Mouse (Mus musculus) limb, embryonic 14.5 days (tissue): ENCODE data around the gene Rps7. TPM values are rescaled to one million over a fixed set of nuclear protein-coding genes. Genes with fewer than 3 reads are reported as not detected.

Experiments
- ATAC-seq: fragments of 200-750 bp; cut with Nextera tagmentation; 2 replicates; pipeline ENCODE4 v1.8.0; 2017; ENCODE audit warnings: low read depth, moderate number of reproducible peaks, moderate TSS enrichment; ENCODE audit not compliant: low FRiP score
- DNase-seq: peaks from one replicate; pipeline ENCODE4 v3.0.0-alpha.2; 2015; ENCODE audit warnings: low spot score
- H3K27ac ChIP-seq: fragments of 300-500 bp; sonication (generic); replicated peaks from 2 replicates; pipeline ENCODE4 v1.5.1; 2014; ENCODE audit warnings: low read depth, mild to moderate bottlenecking, low read length, moderate library complexity, mixed read lengths
- H3K27me3 ChIP-seq: fragments of 300-500 bp; sonication (generic); 2 replicates; pipeline ENCODE4 v1.6.1; 2014; ENCODE audit warnings: low read length, mixed read lengths; ENCODE audit not compliant: control insufficient read depth, insufficient read depth
- H3K36me3 ChIP-seq: fragments of 300-500 bp; sonication (generic); 2 replicates; pipeline ENCODE4 v1.6.1; 2014; ENCODE audit warnings: mild to moderate bottlenecking, low read length, moderate library complexity, mixed read lengths; ENCODE audit not compliant: control insufficient read depth, insufficient read depth
- H3K4me1 ChIP-seq: fragments of 300-500 bp; sonication (generic); 2 replicates; pipeline ENCODE4 v1.6.1; 2014; ENCODE audit warnings: antibody characterized with exemption, low read length, mixed read lengths; ENCODE audit not compliant: control insufficient read depth, insufficient read depth
- H3K4me2 ChIP-seq: fragments of 300-500 bp; sonication (generic); replicated peaks from 2 replicates; pipeline ENCODE4 v1.6.1; 2014; ENCODE audit warnings: low read depth, mild to moderate bottlenecking, low read length, moderate library complexity; ENCODE audit not compliant: severe bottlenecking
- H3K4me3 ChIP-seq: fragments of 300-500 bp; sonication (generic); replicated peaks from 2 replicates; pipeline ENCODE4 v1.5.1; 2014; ENCODE audit warnings: low read length
- H3K9ac ChIP-seq: fragments of 300-500 bp; sonication (generic); 2 replicates; pipeline ENCODE4 v1.6.1; 2014; ENCODE audit warnings: mild to moderate bottlenecking, low read depth, low read length, moderate library complexity; ENCODE audit not compliant: severe bottlenecking
- H3K9me3 ChIP-seq: fragments of 300-500 bp; sonication (generic); 2 replicates; pipeline ENCODE4 v1.6.1; 2016; ENCODE audit warnings: low read length; ENCODE audit not compliant: control insufficient read depth
- POLR2A ChIP-seq: fragments of 200-500 bp; IDR thresholded peaks from 2 replicates; pipeline ENCODE4 v1.8.0; 2012; ENCODE audit warnings: inconsistent platforms, mild to moderate bottlenecking, moderate library complexity, borderline replicate concordance; ENCODE audit not compliant: insufficient read depth, insufficient read length; ENCODE audit errors: extremely low read depth
- WGBS: fragments of 180-500 bp; shearing (Covaris S2); extraction: QIAGEN DNeasy Blood & Tissue Kit; methylation state at CpG from one replicate; pipeline ENCODE4 v1.1.7; 2014; 5-methylcytosine and 5-hydroxymethylcytosine counted together
- microRNA-seq: library from miRNA; unstranded; fragments of <30 nt; microRNA quantifications from one replicate; pipeline ENCODE4, GENCODE M21; 2016
- polyA plus RNA-seq, 2 experiments: library from polyadenylated mRNA; depleted of rRNA in 1 of 2; stranded (reverse) in 1 of 2; unstranded in 1 of 2; fragments of >200 nt; fragmentation: Nextera tagmentation in 1 of 2; extraction: Ambion mirVana in 1 of 2; gene quantifications; 2 replicates each; pipeline versions ENCODE4 v1.2.1 to v1.2.3; 2012 to 2014

Gene Rps7
- polyA plus RNA-seq, 2 experiments: 1,044 to 1,182 TPM

GRCm38 (mm10) chr12:28589090-28589868 lies 46.5 kb downstream of the Rps7 start:
- H3K9me3 ChIP-seq: 0 out of 2 replicates have a peak, but pooled peaks cover 4% of the 10 kb centered on the region
- peak; percentile 78 for DNase-seq
- H3K27me3 ChIP-seq: peaks cover 5% of the 10 kb centered on the region; the same call in 1 of the 2 replicates
- H3K36me3 ChIP-seq: no peaks in the 10 kb centered on the region
- peak overlapping the region; percentile 55 for H3K9ac ChIP-seq
- peak overlapping the region; percentile 43 for H3K4me3 ChIP-seq
- TF ChIP-seq POLR2A: no peak
- peak overlapping the region; percentile 67 for H3K4me2 ChIP-seq
- no peak overlapping the region for H3K27ac ChIP-seq
- peak; percentile 85 for ATAC-seq
- H3K4me1 ChIP-seq: no peaks in the 10 kb centered on the region
- WGBS: 9% methylated on average over 24 of the region's 24 CpGs

GRCm38 (mm10) chr12:28587949-28588348 lies 47.8 kb downstream of the Rps7 start:
- DNase-seq: no peak
- Histone ChIP-seq H3K36me3 (no peaks in the 10 kb centered on the region), H3K27ac (no peak overlapping the region), H3K9ac (no peak overlapping the region), H3K4me1 (no peaks in the 10 kb centered on the region), H3K9me3 (0 out of 2 replicates have a peak, but pooled peaks cover 4% of the 10 kb centered on the region), H3K4me3 (no peak overlapping the region), H3K4me2 (no peak overlapping the region), H3K27me3 (peaks cover 5% of the 10 kb centered on the region; the same call in 1 of the 2 replicates)
- ATAC-seq: no peak
- 77% methylated on average over 6 of the region's 6 CpGs for WGBS
- TF ChIP-seq POLR2A: no peak

- DNase-seq (no peak), ATAC-seq (no peak)
- no peak overlapping the region for H3K4me3 ChIP-seq
- WGBS: 49% methylated on average over 3 of the region's 3 CpGs
- TF ChIP-seq POLR2A: no peak
- no peaks in the 10 kb centered on the region for H3K36me3 ChIP-seq
- peaks cover 5% of the 10 kb centered on the region; the same call in 1 of the 2 replicates for H3K27me3 ChIP-seq
- H3K27ac ChIP-seq: no peak overlapping the region
- 0 out of 2 replicates have a peak, but pooled peaks cover 4% of the 10 kb centered on the region for H3K9me3 ChIP-seq
- no peak overlapping the region for H3K9ac ChIP-seq
- no peaks in the 10 kb centered on the region for H3K4me1 ChIP-seq
- H3K4me2 ChIP-seq: no peak overlapping the region
Measured at GRCm38 (mm10) chr12:28584036-28584435, 51.7 kb downstream of the Rps7 start.

- Histone ChIP-seq H3K4me3 (no peak within 1 kb of the TSS), H3K4me1 (no peaks in the 10 kb centered on the region), H3K27ac (no peak within 1 kb of the TSS), H3K9ac (no peak within 1 kb of the TSS), H3K9me3 (0 out of 2 replicates have a peak, but pooled peaks cover 4% of the 10 kb centered on the region), H3K4me2 (no peak within 1 kb of the TSS), H3K27me3 (no peaks in the 10 kb centered on the region), H3K36me3 (no peaks in the 10 kb centered on the region)
- 85% methylated on average over 8 of the region's 8 CpGs for WGBS
- DNase-seq (no peak), ATAC-seq (no peak)
- no peak for TF ChIP-seq POLR2A
Measured at GRCm38 (mm10) chr12:28582423-28582822, 53.3 kb downstream of the Rps7 start, which contains the start of gene Allc. Gene Allc (minus strand): TSS chr12:28582523.

Small RNA genes within 50 kb of the gene (microRNA-seq; reads per million reads assigned to microRNA genes)
- not detected for gene Mir6937

Other genes with a start within 250 kb of the Rps7 start
- gene Dcdc2c, start 83.6 kb downstream of the Rps7 start, polyA plus RNA-seq (2012; rRNA removed): 0.06 TPM in 1 of 2 replicates, not detected in the other
- 0.18 TPM in 1 of 2 replicates, not detected in the other for gene Dcdc2c, start 83.6 kb downstream of the Rps7 start, polyA plus RNA-seq (2014; fragmentation: Nextera tagmentation; extraction: Ambion mirVana)
- gene Allc, start 53.4 kb downstream of the Rps7 start, polyA plus RNA-seq (2012; rRNA removed): not detected in 2 replicates
- gene Allc, start 53.4 kb downstream of the Rps7 start, polyA plus RNA-seq (2014; fragmentation: Nextera tagmentation; extraction: Ambion mirVana): not detected in 2 replicates
- 0.12 and 0.36 TPM in 2 replicates for gene Colec11, start 12.6 kb downstream of the Rps7 start, polyA plus RNA-seq (2012; rRNA removed)
- gene Colec11, start 12.6 kb downstream of the Rps7 start, polyA plus RNA-seq (2014; fragmentation: Nextera tagmentation; extraction: Ambion mirVana): 0.28 and 0.32 TPM in 2 replicates
- gene Rnaseh1, start 13.6 kb upstream of the Rps7 start, polyA plus RNA-seq (2012; rRNA removed): 23.7 and 31.9 TPM in 2 replicates
- gene Rnaseh1, start 13.6 kb upstream of the Rps7 start, polyA plus RNA-seq (2014; fragmentation: Nextera tagmentation; extraction: Ambion mirVana): 26.5 and 26.6 TPM in 2 replicates
- gene Adi1, start 39.3 kb upstream of the Rps7 start, polyA plus RNA-seq (2012; rRNA removed): 23.4 and 27.9 TPM in 2 replicates
- gene Adi1, start 39.3 kb upstream of the Rps7 start, polyA plus RNA-seq (2014; fragmentation: Nextera tagmentation; extraction: Ambion mirVana): 66.3 and 66.7 TPM in 2 replicates
- gene Trappc12, start 114.5 kb upstream of the Rps7 start, polyA plus RNA-seq (2012; rRNA removed): 36.0 and 41.1 TPM in 2 replicates
- gene Trappc12, start 114.5 kb upstream of the Rps7 start, polyA plus RNA-seq (2014; fragmentation: Nextera tagmentation; extraction: Ambion mirVana): 37.2 and 43.1 TPM in 2 replicates
- gene Eipr1, start 115.8 kb upstream of the Rps7 start, polyA plus RNA-seq (2012; rRNA removed): 18.8 and 22.0 TPM in 2 replicates
- 29.8 and 31.2 TPM in 2 replicates for gene Eipr1, start 115.8 kb upstream of the Rps7 start, polyA plus RNA-seq (2014; fragmentation: Nextera tagmentation; extraction: Ambion mirVana)